Mouse (Mus musculus) olfactory bulb, adult 2 months (tissue): ENCODE data around the gene Gipc2. TPM values are rescaled to one million over a fixed set of nuclear protein-coding genes. Genes with fewer than 3 reads are reported as not detected.
A peak's percentile ranks its signal among the peaks of the same experiment; 100 is the strongest.
"Not testable (repeated sequence)": the region's sequence is repeated elsewhere in the genome, so short reads cannot be mapped to it uniquely, and the experiment has no call there.

Experiments
- H3K27ac ChIP-seq: fragments of 200-500 bp; 2 replicates; pipeline ENCODE4 v1.5.1; 2012; ENCODE audit warnings: low read depth, low read length; ENCODE audit not compliant: insufficient read depth
- H3K4me1 ChIP-seq: fragments of 200-500 bp; 2 replicates; pipeline ENCODE4 v1.6.1; 2012; ENCODE audit warnings: low read length; ENCODE audit not compliant: control insufficient read depth, insufficient read depth
- H3K4me3 ChIP-seq: fragments of 200-500 bp; 2 replicates; pipeline ENCODE4 v1.5.1; 2012; ENCODE audit warnings: mild to moderate bottlenecking, low read depth, low read length, moderate library complexity; ENCODE audit not compliant: insufficient read depth
- CTCF ChIP-seq: fragments of 200-500 bp; IDR thresholded peaks from 2 replicates; pipeline ENCODE4 v1.5.1; 2012; ENCODE audit warnings: low read depth, mild to moderate bottlenecking, low read length, moderate library complexity; ENCODE audit not compliant: insufficient read depth
- POLR2A ChIP-seq: fragments of 200-500 bp; IDR thresholded peaks from 2 replicates; pipeline ENCODE4 v1.6.1; 2012; ENCODE audit warnings: mild to moderate bottlenecking, low read depth, low read length, moderate library complexity; ENCODE audit not compliant: insufficient read depth
- WGBS: fragments of 180-500 bp; shearing (Covaris S2); methylation state at CpG from one replicate; pipeline ENCODE4 v1.1.7; 2018; 5-methylcytosine and 5-hydroxymethylcytosine counted together
- polyA plus RNA-seq: library from polyadenylated mRNA; stranded (reverse); fragments of >200 nt; gene quantifications from 2 replicates; pipeline ENCODE4 v1.2.4, GENCODE M21; 2012; ENCODE audit warnings: low replicate concordance; ENCODE audit not compliant: missing spikeins, insufficient read depth, insufficient read length

Gene Gipc2
- polyA plus RNA-seq, 1 experiment = not detected

DNA sequence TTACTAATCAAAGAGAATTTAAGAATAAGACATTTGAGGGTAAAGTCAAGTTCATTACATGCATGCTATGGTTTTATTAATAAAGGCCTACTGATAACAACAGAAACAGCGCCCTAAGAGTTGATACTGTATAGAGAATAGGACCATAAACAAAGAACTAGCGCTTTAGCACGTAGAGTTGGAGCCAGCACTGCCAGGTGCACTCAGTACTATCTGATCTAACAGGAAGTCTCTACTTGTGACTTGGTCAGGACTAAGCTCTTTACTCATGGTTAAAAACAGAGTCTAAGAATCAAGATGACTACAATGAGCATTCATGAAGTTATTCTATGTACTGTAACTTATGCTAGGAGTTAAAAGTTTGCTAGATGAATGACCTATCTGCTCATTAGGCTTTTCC lies 38.5 kb upstream of the Gipc2 start:
- 96% methylated on average over 3 of the region's 3 CpGs for WGBS

DNA sequence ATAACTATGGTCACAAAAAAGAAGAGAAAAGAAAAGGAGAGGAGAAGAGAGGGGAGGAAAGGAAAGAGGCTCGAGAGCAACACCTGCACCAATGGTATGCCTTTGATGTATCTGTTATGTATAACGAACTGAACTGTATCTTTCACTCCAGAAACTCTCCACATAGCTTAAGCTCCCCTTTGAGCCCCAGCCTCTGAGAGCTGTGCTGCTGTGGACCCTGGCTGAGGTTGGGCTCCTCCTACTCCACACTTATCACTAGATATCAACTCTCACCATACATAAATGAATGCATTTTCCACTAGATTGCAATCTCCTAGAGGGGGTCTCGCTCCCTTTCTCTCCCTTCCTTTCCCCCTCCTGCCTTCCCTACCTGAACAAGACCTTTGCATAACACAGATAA lies 38.0 kb upstream of the Gipc2 start:
- WGBS = 78% methylated on average over 3 of the region's 3 CpGs
- Histone ChIP-seq H3K27ac (no peak overlapping the region), H3K4me3 (no peak overlapping the region), H3K4me1 (no peaks in the 10 kb centered on the region; the same call in 1 of the 2 replicates)
- TF ChIP-seq CTCF (no peak), POLR2A (no peak)

More for the DNA sequence above, 38.5 kb upstream of the Gipc2 start:
- no peak for TF ChIP-seq CTCF
- TF ChIP-seq POLR2A = no peak
- no peak overlapping the region for H3K27ac ChIP-seq
- no peaks in the 10 kb centered on the region; the same call in 1 of the 2 replicates for H3K4me1 ChIP-seq
- H3K4me3 ChIP-seq = no peak overlapping the region

GRCm38 (mm10) chr3:152203411-152203810 lies 37.4 kb upstream of the Gipc2 start:
- 92% methylated on average over 6 of the region's 6 CpGs for WGBS
- no peaks in the 10 kb centered on the region; the same call in 1 of the 2 replicates for H3K4me1 ChIP-seq
- H3K27ac ChIP-seq = no peak overlapping the region
- H3K4me3 ChIP-seq = no peak overlapping the region
- TF ChIP-seq CTCF (no peak), POLR2A (no peak)

DNA sequence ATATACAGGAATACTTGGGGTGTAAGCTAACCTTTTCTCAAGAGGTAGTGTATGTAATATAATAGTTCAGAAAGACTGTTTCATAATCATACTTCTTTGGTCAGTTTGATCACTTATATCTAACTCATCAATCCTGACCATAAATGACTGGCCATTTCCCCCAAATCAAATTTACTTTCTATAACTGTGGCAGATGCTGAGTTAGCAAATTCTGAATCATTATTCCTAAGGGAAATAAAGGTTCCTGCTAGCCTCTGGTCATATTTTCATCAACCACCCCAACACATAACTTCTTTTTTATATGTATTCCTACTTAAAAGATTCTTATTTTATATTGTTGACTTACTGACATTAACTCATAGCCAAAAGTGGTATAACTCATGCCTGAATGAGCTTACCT lies 36.9 kb upstream of the Gipc2 start:
- no peak overlapping the region for H3K27ac ChIP-seq
- H3K4me1 ChIP-seq = no peaks in the 10 kb centered on the region; the same call in 1 of the 2 replicates
- no peak for TF ChIP-seq CTCF
- TF ChIP-seq POLR2A = no peak
- H3K4me3 ChIP-seq = no peak overlapping the region

DNA sequence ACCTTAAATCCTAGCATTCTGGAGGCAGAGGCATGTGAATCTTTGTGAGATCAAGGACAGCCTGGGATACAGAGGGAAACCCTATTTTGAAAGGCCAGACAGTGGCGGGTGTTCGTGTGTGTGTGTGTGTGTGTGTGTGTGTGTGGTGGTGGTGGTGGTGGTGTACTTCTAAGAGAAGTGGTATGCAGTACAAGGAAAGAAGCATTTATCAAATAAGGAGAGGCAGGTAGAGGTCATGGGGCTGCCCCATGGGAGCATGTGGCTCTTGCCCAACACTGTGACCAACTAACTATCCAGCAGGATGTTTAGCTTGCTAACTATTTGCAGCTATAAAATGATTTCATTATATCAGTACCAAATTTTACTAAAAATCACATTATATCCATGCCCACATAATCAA lies 35.6 kb upstream of the Gipc2 start:
- Histone ChIP-seq H3K27ac (no peak overlapping the region), H3K4me3 (no peak overlapping the region), H3K4me1 (no peaks in the 10 kb centered on the region; the same call in 1 of the 2 replicates)
- WGBS = 82% methylated on average over 2 of the region's 2 CpGs
- no peak for TF ChIP-seq POLR2A
- no peak for TF ChIP-seq CTCF

DNA sequence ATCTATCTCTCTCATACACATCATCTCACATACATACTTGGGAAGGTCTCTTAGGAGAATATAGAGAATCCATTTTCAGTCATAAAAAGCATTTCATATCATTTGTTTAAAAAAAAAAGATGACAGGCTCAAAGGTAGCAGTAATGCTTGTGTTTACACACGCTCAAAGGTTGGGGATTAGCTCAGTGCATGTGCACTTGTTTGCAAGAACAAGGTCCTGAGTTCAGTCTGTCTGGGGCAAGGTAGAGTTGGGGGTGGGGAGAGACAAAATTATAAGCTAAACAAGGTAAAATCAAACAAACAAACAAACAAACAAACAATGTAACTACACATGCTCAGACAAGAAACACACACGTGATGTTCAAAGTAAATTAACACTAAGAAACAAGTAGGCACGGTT lies 35.2 kb upstream of the Gipc2 start:
- H3K4me3 ChIP-seq = no peak overlapping the region
- no peaks in the 10 kb centered on the region; the same call in 1 of the 2 replicates for H3K4me1 ChIP-seq
- 95% methylated on average over 3 of the region's 3 CpGs for WGBS
- H3K27ac ChIP-seq = no peak overlapping the region
- TF ChIP-seq POLR2A = no peak
- TF ChIP-seq CTCF = no peak

DNA sequence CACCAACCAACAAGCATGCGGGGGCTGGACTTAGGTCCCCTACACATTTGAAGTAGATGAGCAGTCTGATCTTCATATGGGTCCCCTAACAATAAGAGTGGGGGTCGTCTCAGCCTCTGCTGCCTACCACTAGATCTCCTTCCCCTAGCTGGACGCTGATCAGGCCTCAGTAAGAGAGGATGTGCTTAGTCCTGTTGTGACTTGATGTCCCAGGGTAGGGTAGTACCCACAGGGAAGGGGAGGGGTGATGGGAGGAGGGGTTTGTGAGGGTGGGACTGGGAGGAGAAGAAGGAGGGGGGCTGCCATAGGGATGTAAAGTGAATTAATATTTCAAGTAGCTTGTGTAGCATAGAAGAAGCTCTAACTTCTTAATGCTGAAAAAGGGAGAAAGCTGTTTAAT lies 33.1 kb upstream of the Gipc2 start:
- H3K27ac ChIP-seq = no peak overlapping the region
- H3K4me3 ChIP-seq = no peak overlapping the region
- WGBS = 82% methylated on average over 3 of the region's 3 CpGs
- no peaks in the 10 kb centered on the region; the same call in 1 of the 2 replicates for H3K4me1 ChIP-seq
- TF ChIP-seq CTCF (no peak), POLR2A (no peak)

- H3K4me1 ChIP-seq, H3K4me3 ChIP-seq, H3K27ac ChIP-seq: not testable (repeated sequence)
- WGBS = 75% methylated on average over 2 of the region's 2 CpGs
Measured at GRCm38 (mm10) chr3:152197246-152197645, 31.2 kb upstream of the Gipc2 start.

- H3K27ac ChIP-seq = peak overlapping the region; percentile 35
- peaks cover 5% of the 10 kb centered on the region; the same call in 1 of the 2 replicates for H3K4me1 ChIP-seq
- peak overlapping the region; percentile 36 for H3K4me3 ChIP-seq
- TF ChIP-seq CTCF (no peak), POLR2A (peak; percentile 45; the same call in 1 of the 2 replicates)
- under 1% methylated on average over 17 of the region's 17 CpGs for WGBS
Measured at GRCm38 (mm10) chr3:152193635-152194097, 27.6 kb upstream of the Gipc2 start.

DNA sequence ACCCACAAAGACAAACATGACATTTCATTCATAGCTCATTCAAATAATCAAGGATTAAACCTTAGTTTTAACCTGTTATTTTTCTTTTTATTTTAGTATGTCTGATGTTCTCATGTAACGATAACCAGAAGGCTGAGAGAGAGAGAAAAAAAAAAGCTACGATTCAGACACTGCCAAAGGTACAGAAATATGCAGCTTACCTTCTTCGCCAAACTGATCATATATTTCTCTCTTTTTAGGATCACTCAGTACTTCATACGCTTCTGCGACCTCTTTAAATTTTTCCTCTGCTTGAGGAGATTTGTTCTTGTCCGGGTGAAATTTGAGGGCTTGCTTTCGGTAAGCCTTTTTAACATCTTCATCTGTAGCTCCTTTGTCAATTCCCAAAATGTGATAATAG lies 27.1 kb upstream of the Gipc2 start:
- H3K4me1 ChIP-seq = peaks cover 5% of the 10 kb centered on the region; the same call in 1 of the 2 replicates
- H3K27ac ChIP-seq = peak overlapping the region; percentile 35
- TF ChIP-seq CTCF (no peak), POLR2A (no peak)
- under 1% methylated on average over 7 of the region's 7 CpGs for WGBS
- H3K4me3 ChIP-seq = peak overlapping the region; percentile 36; the same call in 1 of the 2 replicates
